Mouse (Mus musculus) thymus, postnatal 25 days (tissue): ENCODE data around the gene Rsl1.
A peak's percentile ranks its signal among the peaks of the same experiment; 100 is the strongest.
"Not testable (repeated sequence)": the region's sequence is repeated elsewhere in the genome, so short reads cannot be mapped to it uniquely, and the experiment has no call there.

Experiments used
- DNase-seq: peaks from one replicate; pipeline ENCODE4 v3.0.0; 2022

The Rsl1 gene

GRCm38 (mm10) chr13:67172991-67173722 is at the start of gene Rsl1:
TSS of gene Rsl1 (plus strand) at chr13:67173182.
- peak; percentile 77 for DNase-seq

GRCm38 (mm10) chr13:67124460-67124859 is 48.5 kb upstream of the Rsl1 start:
- DNase-seq, result no peak

GRCm38 (mm10) chr13:67127507-67127906 is 45.5 kb upstream of the Rsl1 start:
- not testable (repeated sequence) for DNase-seq

- DNase-seq, result peak; percentile 77
Measured at GRCm38 (mm10) chr13:67128038-67128721, 44.8 kb upstream of the Rsl1 start.

- not testable (repeated sequence) for DNase-seq
Measured at GRCm38 (mm10) chr13:67166122-67166521, 6.9 kb upstream of the Rsl1 start.

GRCm38 (mm10) chr13:67173723-67174055 is 707 bp downstream of the Rsl1 start:
- DNase-seq, result no peak

GRCm38 (mm10) chr13:67194340-67194894 is 21.4 kb downstream of the Rsl1 start, which contains the start of gene Zfp455:
TSS of gene Zfp455 (plus strand) at chr13:67194506.
- peak; percentile 54 for DNase-seq

- no peak for DNase-seq
Measured at GRCm38 (mm10) chr13:67201656-67202055, 28.7 kb downstream of the Rsl1 start.

- DNase-seq, result peak; percentile 14
Measured at GRCm38 (mm10) chr13:67214015-67214607, 41.1 kb downstream of the Rsl1 start.
